Mouse (Mus musculus) forebrain, embryonic 13.5 days (tissue): ENCODE data around the gene Mypn. TPM values are rescaled to one million over a fixed set of nuclear protein-coding genes. Genes with fewer than 3 reads are reported as not detected.
A peak's percentile ranks its signal among the peaks of the same experiment; 100 is the strongest.

Experiments used
- ATAC-seq: fragments of 200-750 bp; cut with Nextera tagmentation; 2 replicates; pipeline ENCODE4 v1.8.0; 2017
- H3K27ac ChIP-seq: fragments of 300-500 bp; sonication (generic); 2 replicates; pipeline ENCODE4 v1.5.1; 2015; ENCODE audit warnings: inconsistent platforms, mild to moderate bottlenecking, moderate library complexity
- H3K27me3 ChIP-seq: fragments of 300-500 bp; sonication (generic); 2 replicates; pipeline ENCODE4 v1.6.1; 2015; ENCODE audit warnings: mild to moderate bottlenecking, inconsistent platforms
- H3K36me3 ChIP-seq: fragments of 300-500 bp; sonication (generic); 2 replicates; pipeline ENCODE4 v1.6.1; 2015; ENCODE audit warnings: mild to moderate bottlenecking, inconsistent platforms; ENCODE audit not compliant: poor library complexity, severe bottlenecking
- H3K4me1 ChIP-seq: fragments of 300-500 bp; sonication (generic); 2 replicates; pipeline ENCODE4 v1.6.1; 2015; ENCODE audit warnings: inconsistent platforms
- H3K4me2 ChIP-seq: fragments of 300-500 bp; sonication (generic); 2 replicates; pipeline ENCODE4 v1.6.1; 2015; ENCODE audit warnings: inconsistent platforms, mild to moderate bottlenecking, moderate library complexity
- H3K4me3 ChIP-seq: fragments of 300-500 bp; sonication (generic); 2 replicates; pipeline ENCODE4 v1.5.1; 2015; ENCODE audit warnings: mild to moderate bottlenecking, inconsistent platforms
- H3K9ac ChIP-seq: fragments of 300-500 bp; sonication (generic); 2 replicates; pipeline ENCODE4 v1.6.1; 2015; ENCODE audit warnings: mild to moderate bottlenecking, inconsistent platforms
- H3K9me3 ChIP-seq: fragments of 300-500 bp; sonication (generic); replicated peaks from 2 replicates; pipeline ENCODE4 v1.6.1; 2016; ENCODE audit warnings: inconsistent platforms
- WGBS: fragments of 180-500 bp; shearing (Covaris S2); methylation state at CpG from one replicate; pipeline ENCODE4 v1.1.7; 2015; 5-methylcytosine and 5-hydroxymethylcytosine counted together
- polyA plus RNA-seq: library from polyadenylated mRNA; unstranded; fragments of >200 nt; fragmentation: Nextera tagmentation; extraction: Ambion mirVana; gene quantifications from 2 replicates; pipeline ENCODE4 v1.2.1, GENCODE M21; 2015

Mypn gene
- polyA plus RNA-seq, 1 experiment from 2014 or later, result not detected

DNA sequence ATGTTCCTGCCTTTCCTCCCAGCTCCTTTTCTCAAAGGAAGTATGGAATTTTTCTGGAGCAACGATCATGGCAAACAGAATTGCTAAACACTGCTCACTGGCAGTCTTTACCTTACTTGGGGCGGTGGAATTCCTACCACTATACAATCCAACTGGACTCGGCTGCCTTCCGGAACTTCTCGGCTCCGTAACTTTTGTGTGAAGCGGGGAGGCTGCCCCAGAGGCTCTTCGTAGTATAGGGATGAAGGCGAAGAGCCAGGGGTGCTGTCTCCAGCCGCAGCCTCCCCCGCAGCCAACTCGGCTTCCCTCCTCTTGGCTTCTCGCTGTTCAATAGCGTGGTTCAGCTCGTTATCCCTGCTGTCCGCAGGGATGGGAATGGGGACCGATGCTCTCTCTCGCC is 11.5 kb downstream of the Mypn start:
- H3K9ac ChIP-seq, result no peak overlapping the region
- WGBS, result 59% methylated on average over 18 of the region's 18 CpGs
- H3K4me2 ChIP-seq, result no peak overlapping the region
- no peaks in the 10 kb centered on the region for H3K4me1 ChIP-seq
- H3K27me3 ChIP-seq, result no peaks in the 10 kb centered on the region
- ATAC-seq, result no peak
- no peak overlapping the region for H3K4me3 ChIP-seq
- H3K36me3 ChIP-seq, result no peaks in the 10 kb centered on the region
- H3K9me3 ChIP-seq, result no peaks in the 10 kb centered on the region
- H3K27ac ChIP-seq, result no peak overlapping the region

DNA sequence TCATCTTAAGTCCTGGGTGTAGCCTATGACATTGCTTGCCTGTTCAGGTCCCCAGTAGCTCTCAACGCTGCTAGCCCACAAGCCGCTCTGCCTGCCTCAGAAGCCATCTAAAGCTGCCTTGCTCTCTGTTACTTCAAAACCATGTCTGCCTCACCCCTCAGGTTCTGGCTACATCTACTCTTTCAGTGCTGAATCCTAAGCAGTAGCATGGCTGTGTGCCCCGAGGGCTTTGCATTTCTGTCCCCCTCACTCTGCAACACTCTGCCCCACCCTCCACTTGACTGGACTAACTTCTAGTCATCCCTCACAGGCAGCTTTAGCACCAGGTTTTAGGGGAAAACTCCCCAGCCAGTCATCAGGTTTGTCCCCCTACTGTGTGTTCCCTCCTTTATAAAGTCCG is 19.3 kb downstream of the Mypn start:
- H3K9ac ChIP-seq, result no peak overlapping the region
- H3K4me1 ChIP-seq, result no peaks in the 10 kb centered on the region
- 90% methylated on average over 4 of the region's 4 CpGs for WGBS
- H3K27ac ChIP-seq, result no peak overlapping the region
- no peaks in the 10 kb centered on the region for H3K27me3 ChIP-seq
- no peaks in the 10 kb centered on the region for H3K36me3 ChIP-seq
- H3K4me2 ChIP-seq, result no peak overlapping the region
- H3K4me3 ChIP-seq, result no peak overlapping the region
- no peaks in the 10 kb centered on the region for H3K9me3 ChIP-seq
- ATAC-seq, result no peak

DNA sequence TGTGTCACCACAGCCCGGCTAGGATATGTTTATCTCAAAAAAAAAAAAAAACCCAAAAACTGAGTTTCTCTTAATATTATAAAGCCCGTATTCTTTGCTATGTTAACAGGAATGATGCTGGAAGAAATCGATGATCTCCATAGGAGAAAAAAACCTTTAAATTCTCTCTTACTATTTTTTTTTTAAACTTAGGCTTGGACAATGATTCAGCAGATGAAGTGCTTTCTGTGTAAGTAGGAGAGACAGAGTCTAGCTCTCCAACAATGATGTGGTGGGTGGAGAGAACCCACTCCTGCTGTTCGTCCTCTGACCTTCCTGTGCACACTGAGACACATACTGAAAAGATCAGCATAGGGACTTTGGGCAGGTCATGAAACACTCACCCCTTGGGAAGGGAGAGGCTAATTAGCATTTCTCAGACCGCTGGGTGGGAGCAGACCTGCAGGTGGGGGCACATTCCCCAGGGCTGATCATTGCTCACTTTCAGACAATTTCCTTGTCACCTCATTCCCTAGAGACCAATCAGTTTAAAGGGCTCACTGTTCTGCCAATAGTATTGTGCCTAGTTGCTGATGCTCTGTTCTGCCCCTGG is 21.5 kb downstream of the Mypn start:
- H3K9ac ChIP-seq, result no peak overlapping the region
- no peak overlapping the region for H3K4me3 ChIP-seq
- no peak overlapping the region for H3K27ac ChIP-seq
- no peaks in the 10 kb centered on the region for H3K4me1 ChIP-seq
- no peaks in the 10 kb centered on the region for H3K27me3 ChIP-seq
- H3K36me3 ChIP-seq, result no peaks in the 10 kb centered on the region
- WGBS, result 75% methylated on average over 5 of the region's 5 CpGs
- H3K9me3 ChIP-seq, result no peaks in the 10 kb centered on the region
- H3K4me2 ChIP-seq, result no peak overlapping the region
- no peak for ATAC-seq

DNA sequence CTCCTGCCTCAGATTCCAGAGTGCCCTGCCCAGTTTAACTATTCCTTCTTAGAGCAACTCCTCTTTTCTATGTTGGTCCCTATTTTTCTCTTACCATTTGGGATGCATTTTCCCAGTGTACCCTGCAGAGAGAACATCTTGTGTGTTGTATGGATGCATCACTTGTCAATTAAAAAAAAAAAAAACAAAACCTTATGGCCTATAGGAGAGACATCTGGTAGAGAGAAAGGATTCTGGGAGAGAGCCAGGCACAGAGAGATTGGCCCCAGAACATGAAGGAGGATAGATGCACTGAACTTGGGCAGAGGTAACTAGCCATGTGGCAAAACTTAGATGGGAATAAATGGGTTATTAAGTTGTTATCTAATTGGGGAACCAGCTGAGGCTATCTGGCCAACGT is 22.6 kb downstream of the Mypn start:
- no peaks in the 10 kb centered on the region for H3K9me3 ChIP-seq
- no peak overlapping the region for H3K4me3 ChIP-seq
- H3K4me2 ChIP-seq, result no peak overlapping the region
- no peaks in the 10 kb centered on the region for H3K4me1 ChIP-seq
- 86% methylated on average over 1 of the region's 1 CpGs for WGBS
- H3K27ac ChIP-seq, result no peak overlapping the region
- no peak for ATAC-seq
- no peaks in the 10 kb centered on the region for H3K27me3 ChIP-seq
- H3K9ac ChIP-seq, result no peak overlapping the region
- H3K36me3 ChIP-seq, result no peaks in the 10 kb centered on the region

- no peak for ATAC-seq
- Histone ChIP-seq H3K9ac (no peak overlapping the region), H3K9me3 (no peaks in the 10 kb centered on the region), H3K4me2 (no peak overlapping the region), H3K4me3 (no peak overlapping the region), H3K36me3 (no peaks in the 10 kb centered on the region), H3K27ac (no peak overlapping the region), H3K4me1 (no peaks in the 10 kb centered on the region), H3K27me3 (no peaks in the 10 kb centered on the region)
- 68% methylated on average over 10 of the region's 10 CpGs for WGBS
These were observed 24.2 kb downstream of the Mypn start for GRCm38 (mm10) chr10:63179524-63179923.

DNA sequence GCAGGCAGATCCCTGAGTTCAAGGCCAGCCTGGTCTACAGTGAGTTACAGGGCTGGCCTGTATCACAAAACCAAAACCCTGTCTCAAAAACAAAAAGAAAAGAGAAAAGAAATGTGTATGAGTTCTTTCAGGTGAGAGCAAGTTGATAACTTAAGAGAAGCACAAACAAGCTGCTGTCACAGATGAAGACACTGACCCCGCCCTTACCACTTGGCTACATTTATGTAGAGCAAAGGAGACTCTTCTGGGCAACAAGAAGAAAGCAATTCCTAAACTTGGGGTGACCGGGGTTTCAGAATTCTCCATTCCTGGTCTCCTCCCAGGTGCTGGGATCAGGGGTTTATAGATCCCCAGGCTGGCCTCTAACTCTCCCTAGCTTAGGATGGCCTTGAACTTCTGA is 25.4 kb downstream of the Mypn start:
- Histone ChIP-seq H3K27me3 (no peaks in the 10 kb centered on the region), H3K9ac (no peak overlapping the region), H3K4me3 (no peak overlapping the region), H3K4me2 (no peak overlapping the region), H3K36me3 (no peaks in the 10 kb centered on the region), H3K9me3 (no peaks in the 10 kb centered on the region), H3K27ac (no peak overlapping the region), H3K4me1 (no peaks in the 10 kb centered on the region)
- ATAC-seq, result no peak
- WGBS, result 92% methylated on average over 2 of the region's 2 CpGs

- no peak overlapping the region for H3K9ac ChIP-seq
- no peaks in the 10 kb centered on the region for H3K4me1 ChIP-seq
- H3K36me3 ChIP-seq, result no peaks in the 10 kb centered on the region
- H3K27ac ChIP-seq, result no peak overlapping the region
- WGBS, result 73% methylated on average over 21 of the region's 21 CpGs
- ATAC-seq, result peak; percentile 57; the same call in 1 of the 2 replicates
- H3K27me3 ChIP-seq, result no peaks in the 10 kb centered on the region
- no peaks in the 10 kb centered on the region for H3K9me3 ChIP-seq
- no peak overlapping the region for H3K4me2 ChIP-seq
- no peak overlapping the region for H3K4me3 ChIP-seq
These were observed 26.2 kb downstream of the Mypn start for GRCm38 (mm10) chr10:63177286-63178140.

DNA sequence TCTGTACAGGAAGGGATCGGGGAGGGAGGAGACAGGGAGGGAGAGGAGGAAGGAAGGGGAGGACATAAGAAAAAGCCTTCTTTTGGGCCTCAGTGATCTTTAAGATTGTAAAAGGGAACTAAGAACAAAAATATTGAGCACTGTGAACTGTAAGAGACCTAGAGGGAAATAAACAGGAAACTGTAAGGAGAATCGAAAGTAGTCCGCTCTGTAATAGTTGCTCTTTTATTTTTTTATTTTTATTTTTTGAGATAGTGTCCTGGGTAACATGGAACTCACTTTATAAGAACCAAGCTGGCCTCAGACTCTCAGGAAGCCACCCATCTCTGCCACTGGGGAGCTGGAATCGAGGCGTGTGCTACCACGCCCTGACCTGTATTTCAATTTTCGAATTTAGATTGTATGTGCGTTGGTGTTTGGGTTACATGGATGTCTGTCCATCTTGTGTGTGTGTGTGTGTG is 27.3 kb downstream of the Mypn start:
- H3K9me3 ChIP-seq, result no peaks in the 10 kb centered on the region
- no peak overlapping the region for H3K9ac ChIP-seq
- H3K27me3 ChIP-seq, result no peaks in the 10 kb centered on the region
- no peak for ATAC-seq
- 97% methylated on average over 8 of the region's 8 CpGs for WGBS
- no peak overlapping the region for H3K4me3 ChIP-seq
- no peak overlapping the region for H3K4me2 ChIP-seq
- H3K4me1 ChIP-seq, result no peaks in the 10 kb centered on the region
- no peak overlapping the region for H3K27ac ChIP-seq
- H3K36me3 ChIP-seq, result no peaks in the 10 kb centered on the region

DNA sequence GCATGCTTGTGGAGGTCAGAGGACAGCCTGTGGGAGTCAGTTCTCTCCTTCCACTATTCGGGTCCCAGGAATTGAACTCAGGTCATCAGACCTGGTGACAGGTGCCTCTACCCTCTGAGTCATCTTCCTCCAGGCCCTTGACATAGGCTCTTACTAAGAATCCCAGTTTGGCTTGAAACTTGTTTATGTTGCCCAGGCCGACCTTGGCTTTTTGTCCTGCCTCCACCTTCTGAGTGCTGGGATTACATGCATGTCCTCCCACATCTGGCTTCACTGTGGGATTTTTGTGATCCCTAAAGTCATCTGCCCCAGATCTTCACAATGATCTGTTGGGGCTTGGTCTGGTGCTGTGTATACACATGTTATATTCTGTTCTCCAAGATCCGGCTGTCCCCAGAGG is 31.7 kb downstream of the Mypn start:
- 89% methylated on average over 3 of the region's 3 CpGs for WGBS
- Histone ChIP-seq H3K36me3 (no peaks in the 10 kb centered on the region), H3K27me3 (no peaks in the 10 kb centered on the region), H3K27ac (no peak overlapping the region), H3K9me3 (no peaks in the 10 kb centered on the region), H3K4me2 (no peak overlapping the region), H3K9ac (no peak overlapping the region), H3K4me1 (no peaks in the 10 kb centered on the region), H3K4me3 (no peak overlapping the region)
- no peak for ATAC-seq

DNA sequence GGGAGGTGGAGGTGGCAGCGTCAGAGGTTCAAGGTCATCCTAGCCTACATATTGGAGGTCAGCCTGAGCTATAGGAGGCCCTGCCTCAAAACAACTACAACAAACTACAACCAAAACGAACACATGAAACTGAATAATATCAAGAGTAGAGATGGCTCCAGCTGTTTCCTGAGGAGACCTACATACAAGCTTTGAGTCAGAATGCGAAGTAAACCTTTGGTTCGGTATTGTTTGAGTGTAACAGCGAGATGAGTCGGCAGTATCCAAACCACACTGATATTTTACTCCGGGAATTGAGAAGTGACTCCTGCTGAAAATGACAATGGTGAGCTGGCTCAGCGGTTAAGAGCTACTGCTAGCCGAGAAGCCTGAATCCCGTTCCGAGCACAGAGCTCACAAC is 34.2 kb downstream of the Mypn start:
- Histone ChIP-seq H3K27ac (no peak overlapping the region), H3K9ac (no peak overlapping the region), H3K4me1 (no peaks in the 10 kb centered on the region), H3K4me2 (no peak overlapping the region), H3K27me3 (no peaks in the 10 kb centered on the region), H3K4me3 (no peak overlapping the region), H3K36me3 (no peaks in the 10 kb centered on the region), H3K9me3 (no peaks in the 10 kb centered on the region)
- ATAC-seq, result no peak
- 93% methylated on average over 11 of the region's 11 CpGs for WGBS

DNA sequence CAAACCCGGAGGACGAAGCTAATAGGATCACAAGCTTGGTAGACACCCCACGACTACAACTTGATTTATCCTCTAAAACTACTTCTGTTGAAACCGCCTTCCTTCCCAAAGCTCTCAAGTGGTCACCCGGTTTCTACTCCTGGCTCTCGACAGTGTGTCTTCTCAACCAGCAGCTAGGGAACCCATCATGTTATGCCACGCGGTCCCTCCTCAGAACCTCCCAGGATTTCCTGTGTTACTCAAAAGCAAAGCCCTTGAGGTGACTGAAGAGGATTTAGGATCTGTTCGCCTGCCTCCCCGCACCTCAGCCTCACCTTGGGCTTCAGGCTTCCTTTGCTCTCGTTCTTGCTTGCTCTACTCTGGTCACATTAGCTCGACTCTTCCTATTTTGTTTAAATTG is 35.6 kb downstream of the Mypn start:
- WGBS, result 93% methylated on average over 12 of the region's 12 CpGs
- Histone ChIP-seq H3K4me2 (no peak overlapping the region), H3K27me3 (no peaks in the 10 kb centered on the region), H3K36me3 (no peaks in the 10 kb centered on the region), H3K9me3 (no peaks in the 10 kb centered on the region), H3K4me3 (no peak overlapping the region), H3K9ac (no peak overlapping the region), H3K4me1 (no peaks in the 10 kb centered on the region), H3K27ac (no peak overlapping the region)
- no peak for ATAC-seq

DNA sequence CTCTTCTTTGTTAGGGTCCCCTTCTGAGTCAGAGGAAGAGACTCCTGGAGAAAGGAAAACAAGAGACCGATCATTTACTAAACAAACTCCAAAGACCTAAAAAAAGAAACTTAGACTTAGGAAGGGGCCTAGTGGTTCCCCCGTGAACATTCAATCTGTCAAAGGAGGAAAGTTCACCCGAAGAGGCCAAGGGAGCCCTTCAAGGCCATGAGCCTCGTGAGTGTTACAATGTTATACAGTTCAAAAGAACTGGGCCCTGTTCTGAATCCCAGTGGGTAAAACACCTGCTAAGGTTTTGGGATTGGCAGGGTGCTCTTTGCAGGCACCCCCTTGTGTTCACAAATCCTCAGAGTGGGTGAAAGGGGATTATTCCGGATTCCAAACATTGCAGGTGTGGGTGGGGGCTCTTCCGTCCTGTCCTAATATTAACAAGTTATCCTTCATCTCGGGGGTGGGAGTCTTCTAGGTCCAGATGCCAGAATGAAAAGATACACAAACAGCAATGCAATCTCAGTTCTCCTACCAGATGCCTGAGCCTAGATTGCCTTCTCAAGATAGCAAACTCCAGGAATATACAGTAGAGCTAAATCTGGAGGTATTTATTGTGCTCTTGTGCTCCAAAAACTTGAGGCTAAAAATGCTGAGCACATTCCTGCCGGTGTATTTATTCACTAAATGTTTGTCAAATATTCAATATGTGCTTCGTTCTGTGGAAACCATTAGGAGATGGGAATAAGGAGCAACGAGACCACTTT is 36.3 kb downstream of the Mypn start:
- Histone ChIP-seq H3K9ac (no peak overlapping the region), H3K4me3 (no peak overlapping the region), H3K27ac (no peak overlapping the region), H3K36me3 (no peaks in the 10 kb centered on the region), H3K27me3 (no peaks in the 10 kb centered on the region), H3K9me3 (no peaks in the 10 kb centered on the region), H3K4me1 (no peaks in the 10 kb centered on the region), H3K4me2 (no peak overlapping the region)
- no peak for ATAC-seq
- 90% methylated on average over 10 of the region's 10 CpGs for WGBS
